Mouse (Mus musculus) small intestine, adult 2 months (tissue): ENCODE measurements around the gene Cers1.

Source experiments
- CTCF ChIP-seq: fragments of 200-500 bp; IDR thresholded peaks from 2 replicates; pipeline ENCODE4 v1.5.1; 2012; ENCODE audit warnings: low read depth, mild to moderate bottlenecking, control low read depth, inconsistent platforms, low read length, moderate library complexity, mixed read lengths; ENCODE audit not compliant: insufficient replicate concordance, insufficient read length; ENCODE audit errors: extremely low read depth
- POLR2A ChIP-seq: fragments of 200-500 bp; IDR thresholded peaks from 2 replicates; pipeline ENCODE4 v1.6.1; 2012; ENCODE audit warnings: low read depth, mild to moderate bottlenecking, control low read depth, inconsistent platforms, low read length, moderate library complexity

DNA sequence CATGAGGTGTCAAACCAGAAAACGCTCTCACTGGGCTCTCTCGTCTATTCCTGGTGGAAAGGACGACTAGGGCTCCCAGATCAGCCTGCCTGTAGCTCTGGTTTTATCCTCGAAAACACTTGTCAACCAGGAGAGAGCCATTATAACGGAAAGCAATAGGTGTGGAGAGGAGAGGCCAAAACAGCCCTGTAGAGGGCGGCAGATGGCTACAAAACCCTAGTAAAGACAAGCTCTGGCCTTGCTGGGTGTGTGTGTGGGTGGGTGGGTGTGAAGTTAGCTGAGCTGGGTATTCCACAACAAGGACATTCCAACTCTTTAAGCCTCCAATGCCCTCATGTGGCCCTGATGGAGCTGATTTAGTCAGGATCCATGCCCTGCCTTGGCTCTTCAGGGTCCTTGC lies 28.1 kb downstream of the Cers1 start:
- TF ChIP-seq CTCF (peak; percentile 51; the same call in 1 of the 2 replicates), POLR2A (no peak)
